Mouse (Mus musculus) erythroid progenitor cell, adult 5-6 weeks (primary cell): Measurements from ENCODE around the gene Pex19. TPM values are rescaled to one million over a fixed set of nuclear protein-coding genes. Genes with fewer than 3 reads are reported as not detected.

ENCODE experiments used
- ATAC-seq: replicated peaks from 2 replicates; pipeline ENCODE4 v1.8.0; 2016; ENCODE audit warnings: moderate number of reproducible peaks, mild to moderate bottlenecking, moderate TSS enrichment, inconsistent platforms; ENCODE audit not compliant: poor library complexity, low FRiP score, severe bottlenecking
- total RNA-seq, 2 experiments: library from RNA; stranded (forward) in 1 of 2; stranded (reverse) in 1 of 2; fragments of 150-400 nt in 1 of 2; fragments of 186-747, 209-891 nt in 1 of 2; gene quantifications; 2 replicates each; pipeline versions ENCODE4 v1.2.3 to v1.2.4; 2015 to 2017; ENCODE audit warnings: low replicate concordance in 2 of 2

The Pex19 gene
- total RNA-seq, 2 experiments from 2014 or later = 14.7 to 21.5 TPM

DNA sequence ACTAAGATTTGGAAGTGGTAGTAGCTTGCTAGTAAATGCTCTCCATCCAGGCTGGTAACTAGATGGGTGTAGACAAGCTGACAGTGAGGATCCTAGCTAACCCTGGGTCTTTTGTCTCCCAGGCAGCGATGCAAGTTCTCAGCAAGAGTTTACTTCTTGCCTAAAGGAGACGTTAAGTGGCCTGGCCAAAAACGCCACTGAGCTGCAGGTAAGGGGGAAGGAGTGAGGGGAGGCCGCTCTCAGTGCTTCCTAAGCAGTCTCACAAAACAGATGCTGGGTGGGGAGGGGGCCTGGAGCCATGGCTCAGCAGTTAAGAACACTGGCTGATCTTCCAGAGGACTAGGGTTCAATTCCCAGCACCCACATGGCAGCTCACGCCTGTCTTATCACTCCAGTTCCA lies 3.2 kb downstream of the Pex19 start:
- ATAC-seq = no peak

GRCm38 (mm10) chr1:172132319-172132718 lies 5.8 kb downstream of the Pex19 start:
- no peak for ATAC-seq

- ATAC-seq = no peak
Measured at GRCm38 (mm10) chr1:172133535-172133934, 7.0 kb downstream of the Pex19 start.

DNA sequence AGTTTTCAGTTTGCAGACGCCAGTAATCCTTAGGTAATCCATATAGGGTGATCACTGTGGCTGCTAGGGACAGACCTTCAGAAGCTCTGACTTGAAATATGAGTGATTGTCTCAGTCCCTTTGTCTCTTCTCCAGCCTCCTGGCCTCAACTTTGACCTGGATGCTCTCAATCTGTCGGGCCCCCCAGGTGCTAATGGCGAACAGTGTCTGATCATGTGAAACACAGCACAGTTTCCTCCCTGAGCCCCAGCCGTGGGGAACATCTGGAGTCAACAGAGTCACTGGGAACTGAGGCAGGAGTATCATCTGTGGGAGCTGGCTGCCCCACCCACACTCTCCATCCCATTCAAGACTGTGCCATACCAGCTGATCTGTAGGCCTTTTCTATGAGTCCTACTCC lies 7.5 kb downstream of the Pex19 start:
- no peak for ATAC-seq

- no peak for ATAC-seq
Measured at GRCm38 (mm10) chr1:172140160-172140559, 13.6 kb downstream of the Pex19 start.

DNA sequence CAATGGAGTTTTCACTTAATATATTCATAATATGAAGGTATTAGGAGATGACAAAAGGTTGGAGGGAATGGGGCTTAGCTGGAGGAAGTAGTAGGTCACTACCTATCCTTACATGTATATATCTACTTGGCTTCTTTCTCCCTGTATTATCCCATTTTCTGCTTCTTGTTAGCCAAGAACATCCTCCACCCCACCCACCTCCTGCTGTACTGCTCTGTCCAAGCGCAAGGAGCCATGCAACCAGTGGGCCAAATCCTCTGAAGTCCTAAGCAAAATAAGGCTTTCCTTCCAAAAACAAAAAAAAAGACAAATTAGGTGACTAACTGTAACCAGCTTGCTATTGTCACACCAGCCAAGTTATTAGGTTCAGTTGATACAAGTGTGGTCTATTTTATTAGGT lies 14.3 kb downstream of the Pex19 start:
- ATAC-seq = no peak

GRCm38 (mm10) chr1:172141529-172141928 lies 15.0 kb downstream of the Pex19 start:
- no peak for ATAC-seq

DNA sequence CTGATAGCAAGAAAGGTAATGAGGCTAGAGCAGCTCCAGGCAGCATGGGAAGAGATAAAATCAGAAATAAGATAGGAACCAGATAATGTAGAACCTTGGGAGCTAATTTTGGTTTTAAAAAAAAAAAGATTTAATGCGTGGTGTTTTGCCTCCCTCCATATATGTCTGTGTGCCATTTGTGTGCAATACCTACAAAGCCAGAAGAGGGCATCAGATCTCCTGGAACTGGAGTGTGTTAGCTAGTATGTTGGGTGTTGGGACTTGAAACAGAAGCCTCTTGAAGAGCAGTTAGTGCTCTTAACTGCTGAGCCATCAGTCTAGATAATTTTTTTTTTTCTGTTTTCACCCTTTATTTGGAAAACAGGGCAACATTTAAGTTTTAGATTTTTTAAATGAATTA lies 17.0 kb downstream of the Pex19 start:
- 0 out of 2 replicates have a peak, but pooled peaks have one; percentile 43 for ATAC-seq

GRCm38 (mm10) chr1:172147835-172148278 lies 21.3 kb downstream of the Pex19 start, which contains the start of gene Dcaf8:
Gene Dcaf8 (plus strand): TSS chr1:172148084.
- peak; percentile 90 for ATAC-seq

- ATAC-seq = peak; percentile 55
Measured at GRCm38 (mm10) chr1:172148279-172148954, 21.9 kb downstream of the Pex19 start.

DNA sequence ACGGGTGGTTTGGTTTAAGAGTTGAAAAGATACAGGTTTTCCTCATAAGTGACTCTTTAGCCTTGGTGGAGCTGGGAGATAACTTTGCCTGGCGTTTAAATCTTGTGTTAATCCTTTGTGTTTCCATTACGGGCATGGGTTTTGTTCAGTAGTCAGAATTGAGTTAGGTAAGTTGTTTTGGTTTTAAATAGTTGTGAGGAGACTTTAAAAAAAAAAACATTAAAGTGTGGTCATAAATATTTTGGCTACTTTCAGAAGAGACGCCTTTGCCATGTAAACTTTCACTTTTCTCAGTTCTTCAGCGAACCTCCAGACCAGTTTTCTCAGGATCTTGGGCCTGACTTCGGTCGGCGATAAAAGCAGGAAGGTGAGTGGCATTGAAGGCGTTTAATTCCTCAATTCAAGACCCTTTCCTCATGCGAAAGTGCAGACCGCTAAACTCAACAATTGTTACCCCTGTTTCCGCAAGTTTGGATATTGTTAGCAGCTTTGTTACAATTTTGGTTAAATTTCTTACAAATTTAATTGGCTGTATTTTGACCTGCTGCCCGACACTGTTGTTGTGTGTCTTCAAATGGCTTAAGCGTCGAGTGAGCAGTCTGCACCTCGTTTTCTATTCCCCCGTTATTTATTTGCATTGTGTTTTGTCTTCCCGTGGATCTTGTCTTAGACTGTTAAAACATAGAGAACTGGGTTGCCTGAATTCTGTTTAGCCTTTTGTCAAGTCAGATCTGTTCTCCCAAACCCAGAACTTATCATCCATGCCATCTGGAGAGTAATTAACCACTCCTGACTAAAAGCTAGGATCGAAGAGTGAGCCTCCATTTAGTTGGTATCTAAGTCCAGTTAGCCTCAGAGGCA lies 22.6 kb downstream of the Pex19 start:
- peak; percentile 52 for ATAC-seq

GRCm38 (mm10) chr1:172154536-172154935 lies 28.0 kb downstream of the Pex19 start:
- no peak for ATAC-seq

- ATAC-seq = 0 out of 2 replicates have a peak, but pooled peaks have one; percentile 49
Measured at GRCm38 (mm10) chr1:172155518-172155917, 29.0 kb downstream of the Pex19 start.

GRCm38 (mm10) chr1:172159970-172160369 lies 33.4 kb downstream of the Pex19 start:
- ATAC-seq = no peak

- no peak for ATAC-seq
Measured at GRCm38 (mm10) chr1:172160508-172160907, 34.0 kb downstream of the Pex19 start.

GRCm38 (mm10) chr1:172162009-172162408 lies 35.5 kb downstream of the Pex19 start:
- no peak for ATAC-seq

GRCm38 (mm10) chr1:172162959-172163358 lies 36.4 kb downstream of the Pex19 start:
- no peak for ATAC-seq

DNA sequence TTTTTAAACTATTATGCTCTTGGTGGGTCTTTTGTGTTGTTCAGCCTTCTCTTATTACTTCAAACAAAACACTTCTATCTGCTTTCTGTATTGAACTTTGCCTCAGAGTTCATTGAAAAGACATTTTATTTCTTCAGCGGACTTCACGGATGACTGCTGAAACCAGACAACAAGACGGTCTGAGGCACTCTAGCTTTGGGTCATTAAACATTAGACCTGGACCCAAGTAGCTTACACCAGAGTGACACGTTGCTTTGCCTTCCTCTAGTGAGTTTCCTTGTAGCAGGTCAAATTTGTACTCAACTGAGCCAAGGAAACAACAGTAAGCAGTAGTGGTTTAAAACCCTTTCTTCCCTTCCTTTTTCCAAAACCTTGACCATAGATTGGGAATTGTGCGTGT lies 41.4 kb downstream of the Pex19 start:
- ATAC-seq = no peak

DNA sequence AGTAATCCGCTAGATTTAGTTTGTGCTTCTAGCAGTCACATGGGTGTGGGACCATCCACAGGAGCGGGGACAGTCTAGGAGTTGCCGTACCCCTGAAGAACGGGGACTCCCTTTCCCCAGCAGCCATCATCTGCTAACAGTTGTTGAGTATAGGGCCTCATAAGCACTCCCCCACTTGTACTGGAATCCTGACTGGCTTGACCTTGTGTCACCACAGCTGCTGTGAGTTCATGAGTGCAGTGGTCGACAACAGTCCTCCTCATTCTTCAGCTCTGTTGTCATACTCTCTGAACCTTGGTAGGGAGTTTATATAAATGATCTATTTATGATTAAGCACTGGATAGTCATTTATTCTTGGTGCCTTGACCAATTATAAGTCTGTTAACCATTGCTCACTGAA lies 43.3 kb downstream of the Pex19 start:
- no peak for ATAC-seq

DNA sequence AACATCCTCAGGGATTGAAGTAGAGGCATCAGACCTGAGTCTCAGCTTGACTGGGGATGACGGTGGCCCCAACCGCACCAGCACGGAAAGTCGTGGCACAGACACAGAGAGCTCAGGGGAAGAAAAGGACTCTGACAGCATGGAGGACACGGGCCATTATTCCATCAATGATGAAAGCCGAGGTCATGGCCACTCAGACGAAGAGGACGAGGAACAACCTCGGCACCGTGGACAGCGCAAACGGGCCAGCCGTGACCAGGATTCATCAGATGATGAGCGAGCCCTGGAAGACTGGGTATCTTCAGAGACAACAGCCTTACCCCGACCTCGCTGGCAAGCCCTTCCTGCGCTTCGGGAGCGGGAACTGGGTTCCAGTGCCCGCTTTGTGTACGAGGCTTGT lies 45.8 kb downstream of the Pex19 start:
- no peak for ATAC-seq

DNA sequence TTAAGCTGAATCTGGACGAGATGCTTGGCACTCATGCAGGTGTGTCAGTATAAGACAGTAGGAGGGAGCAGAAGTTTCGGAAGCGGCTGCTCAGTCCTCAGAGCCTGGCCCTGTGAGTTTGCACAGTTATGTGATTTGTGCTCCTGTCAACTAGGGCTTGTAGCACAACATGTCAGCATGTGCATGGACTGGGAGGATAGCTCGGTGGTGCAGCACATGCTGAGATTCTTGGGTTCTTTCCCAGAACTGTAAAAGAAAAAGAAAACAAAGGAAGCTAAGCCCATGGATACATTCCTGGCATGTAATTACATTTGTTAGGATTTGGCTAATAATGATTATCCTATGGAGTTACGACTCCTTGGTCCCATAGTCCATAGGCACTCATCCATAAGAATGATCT lies 46.6 kb downstream of the Pex19 start:
- no peak for ATAC-seq
